Mouse (Mus musculus) ES-E14 (cell line): ENCODE results near the gene Slc39a5.

Source experiments
- CHD2 ChIP-seq: IDR thresholded peaks from 2 replicates; pipeline ENCODE4 v1.6.1; 2014; ENCODE audit warnings: mild to moderate bottlenecking, low read depth, low read length, inconsistent platforms
- HCFC1 ChIP-seq: IDR thresholded peaks from 2 replicates; pipeline ENCODE4 v1.6.1; 2012; ENCODE audit warnings: low read length, inconsistent platforms, borderline replicate concordance; ENCODE audit not compliant: insufficient read depth
- MAFK ChIP-seq: IDR thresholded peaks from 2 replicates; pipeline ENCODE4 v1.6.1; 2014; ENCODE audit warnings: mild to moderate bottlenecking, low read depth, low read length, inconsistent platforms; ENCODE audit not compliant: insufficient read depth
- ZC3H11A ChIP-seq: IDR thresholded peaks from 2 replicates; pipeline ENCODE4 v1.6.1; 2012; ENCODE audit warnings: low read depth, mild to moderate bottlenecking, inconsistent platforms, low read length, borderline replicate concordance

DNA sequence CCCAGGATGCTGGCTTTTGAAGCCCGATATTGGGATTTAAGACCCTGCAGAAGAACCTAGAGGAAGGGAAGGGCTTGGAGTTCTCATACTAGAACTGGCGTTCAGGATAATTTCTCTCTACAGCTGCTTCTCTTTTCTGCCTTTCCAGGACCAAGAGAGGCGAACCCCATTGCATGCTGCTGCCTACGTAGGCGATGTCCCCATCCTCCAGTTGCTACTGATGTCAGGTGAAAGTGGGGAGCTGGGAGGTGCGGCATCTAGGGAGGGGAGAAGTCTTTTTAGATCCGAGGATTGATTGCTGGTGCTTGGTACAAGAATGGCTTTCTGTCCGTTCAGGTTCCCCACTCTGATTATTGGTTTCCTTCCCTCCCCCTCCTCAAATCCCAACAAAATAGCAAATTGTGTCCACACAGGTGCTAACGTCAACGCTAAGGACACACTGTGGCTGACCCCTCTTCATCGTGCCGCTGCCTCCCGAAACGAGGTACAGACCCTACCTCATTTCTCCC is 23.0 kb downstream of the Slc39a5 start:
- TF ChIP-seq MAFK, result no peak
- TF ChIP-seq HCFC1, result no peak
- TF ChIP-seq ZC3H11A, result no peak
- no peak for TF ChIP-seq CHD2
